Mouse (Mus musculus) c-Kit-positive CD71-negative TER-119-negative erythroid progenitor cells, embryonic 14.5 days (primary cell): ENCODE results near the gene Slc26a10.
"Not testable (repeated sequence)": the region's sequence is repeated elsewhere in the genome, so short reads cannot be mapped to it uniquely, and the experiment has no call there.

Experiments
- DNase-seq: peaks from one replicate; pipeline ENCODE4 v3.0.0-alpha.2; 2013; ENCODE audit warnings: low read depth

The Slc26a10 gene

GRCm38 (mm10) chr10:127162771-127163261 lies 17.6 kb downstream of the Slc26a10 start:
- not testable (repeated sequence) for DNase-seq

GRCm38 (mm10) chr10:127160728-127161127 lies 19.7 kb downstream of the Slc26a10 start:
- DNase-seq: no peak

- DNase-seq: no peak
These were observed 20.4 kb downstream of the Slc26a10 start for GRCm38 (mm10) chr10:127160081-127160480.

GRCm38 (mm10) chr10:127158471-127158870 lies 22.0 kb downstream of the Slc26a10 start:
- DNase-seq: no peak

- no peak for DNase-seq
These were observed 23.9 kb downstream of the Slc26a10 start for GRCm38 (mm10) chr10:127156511-127156910.

GRCm38 (mm10) chr10:127156089-127156488 lies 24.4 kb downstream of the Slc26a10 start:
- no peak for DNase-seq

GRCm38 (mm10) chr10:127154652-127155051 lies 25.8 kb downstream of the Slc26a10 start:
- DNase-seq: no peak

- no peak for DNase-seq
These were observed 26.2 kb downstream of the Slc26a10 start for GRCm38 (mm10) chr10:127154241-127154640.

GRCm38 (mm10) chr10:127153323-127153722 lies 27.1 kb downstream of the Slc26a10 start:
- no peak for DNase-seq

GRCm38 (mm10) chr10:127152556-127152955 lies 27.9 kb downstream of the Slc26a10 start:
- not testable (repeated sequence) for DNase-seq

- not testable (repeated sequence) for DNase-seq
These were observed 29.2 kb downstream of the Slc26a10 start for GRCm38 (mm10) chr10:127151233-127151632.

- no peak for DNase-seq
These were observed 30.0 kb downstream of the Slc26a10 start for GRCm38 (mm10) chr10:127150471-127150872.

- no peak for DNase-seq
These were observed 33.3 kb downstream of the Slc26a10 start for GRCm38 (mm10) chr10:127147135-127147534.

- DNase-seq: no peak
These were observed 35.1 kb downstream of the Slc26a10 start for GRCm38 (mm10) chr10:127145303-127145702.

GRCm38 (mm10) chr10:127144536-127144935 lies 35.9 kb downstream of the Slc26a10 start:
- DNase-seq: no peak

- no peak for DNase-seq
These were observed 37.2 kb downstream of the Slc26a10 start for GRCm38 (mm10) chr10:127143228-127143627.

- no peak for DNase-seq
These were observed 38.9 kb downstream of the Slc26a10 start for GRCm38 (mm10) chr10:127141500-127141899.

GRCm38 (mm10) chr10:127140971-127141370 lies 39.5 kb downstream of the Slc26a10 start:
- no peak for DNase-seq

GRCm38 (mm10) chr10:127138328-127139141 lies 41.9 kb downstream of the Slc26a10 start:
- no peak for DNase-seq

GRCm38 (mm10) chr10:127137896-127138295 lies 42.5 kb downstream of the Slc26a10 start:
- DNase-seq: no peak

GRCm38 (mm10) chr10:127136510-127136909 lies 43.9 kb downstream of the Slc26a10 start:
- no peak for DNase-seq

GRCm38 (mm10) chr10:127135118-127135836 lies 45.2 kb downstream of the Slc26a10 start:
- DNase-seq: no peak
